Mouse (Mus musculus): ENCODE data around the gene Ina. TPM values are rescaled to one million over a fixed set of nuclear protein-coding genes. Genes with fewer than 3 reads are reported as not detected.
A peak's percentile ranks its signal among the peaks of the same experiment; 100 is the strongest.

The Ina gene
- total RNA-seq, 2 experiments from 2014 or later, result not detected

DNA sequence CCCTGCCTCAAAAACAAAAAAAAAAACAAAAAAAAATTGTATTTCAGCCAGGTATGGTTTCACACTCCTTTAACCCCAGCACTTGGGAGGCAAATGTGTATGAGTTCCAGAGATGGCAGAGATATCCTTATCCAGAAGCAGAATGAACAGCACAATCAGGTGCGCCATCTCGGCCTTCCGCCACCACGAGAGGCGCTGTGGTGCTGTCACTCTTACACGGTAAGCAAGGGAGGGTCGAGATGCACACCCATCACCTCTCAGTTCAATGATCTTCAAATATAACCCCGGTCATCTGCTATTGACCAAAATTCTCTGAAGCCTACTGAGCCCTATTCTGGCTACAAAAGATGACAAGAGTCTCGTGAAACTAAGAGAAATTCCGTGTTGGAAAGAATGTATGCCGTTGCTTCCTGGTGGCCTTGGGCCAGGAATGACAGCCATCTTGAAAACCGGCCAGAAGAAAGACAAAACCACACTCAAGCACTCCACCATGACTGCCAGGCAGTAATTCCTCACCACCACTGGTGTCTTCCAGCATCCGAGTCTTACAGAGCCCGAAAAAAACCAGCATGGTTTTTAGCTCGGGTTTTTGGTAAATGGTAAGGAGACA is 1.9 kb upstream of the Ina start:
- no peak for ATAC-seq (replicated peaks; ENCODE audit: poor library complexity, severe bottlenecking)

DNA sequence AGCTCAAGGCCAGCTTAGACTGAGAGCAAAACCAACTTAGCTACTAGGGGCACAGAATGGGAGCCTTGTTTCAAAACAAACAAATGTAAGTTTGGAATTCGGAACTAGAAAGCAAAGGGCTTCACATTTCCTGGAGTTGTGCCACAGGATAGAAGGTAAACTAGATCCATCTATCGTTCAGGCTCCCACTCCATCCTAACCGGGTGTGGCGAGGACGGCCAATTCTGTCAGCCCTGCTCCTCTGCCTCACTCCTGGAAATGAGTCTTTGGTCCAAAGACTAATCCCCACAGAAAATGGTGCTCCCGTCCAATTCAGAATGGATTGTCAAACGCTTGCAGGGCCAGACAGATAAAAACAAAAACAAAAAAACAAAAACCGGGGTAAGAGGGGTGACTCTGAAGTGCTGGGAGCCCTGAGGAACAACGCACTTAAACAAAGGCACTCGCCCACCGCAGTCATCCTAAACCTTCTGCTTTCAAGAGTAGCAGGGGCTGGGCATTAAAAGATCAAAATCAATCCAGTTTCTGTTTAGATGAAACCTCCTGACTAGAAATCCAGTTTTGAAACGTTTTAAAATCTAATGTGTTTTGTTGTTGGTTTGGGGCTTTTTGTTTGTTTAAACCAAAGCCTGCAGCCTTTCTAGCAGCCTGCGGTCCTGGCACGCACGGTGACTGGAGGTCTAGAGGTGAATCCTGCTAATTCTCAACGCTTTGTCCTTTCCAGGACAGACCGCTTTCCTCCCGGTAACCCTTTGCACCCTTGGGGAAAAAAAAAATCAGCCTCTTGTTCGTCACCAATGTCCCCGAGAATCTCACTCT is 949 bp upstream of the Ina start:
- no peak for ATAC-seq (replicated peaks; ENCODE audit: poor library complexity, severe bottlenecking)

DNA sequence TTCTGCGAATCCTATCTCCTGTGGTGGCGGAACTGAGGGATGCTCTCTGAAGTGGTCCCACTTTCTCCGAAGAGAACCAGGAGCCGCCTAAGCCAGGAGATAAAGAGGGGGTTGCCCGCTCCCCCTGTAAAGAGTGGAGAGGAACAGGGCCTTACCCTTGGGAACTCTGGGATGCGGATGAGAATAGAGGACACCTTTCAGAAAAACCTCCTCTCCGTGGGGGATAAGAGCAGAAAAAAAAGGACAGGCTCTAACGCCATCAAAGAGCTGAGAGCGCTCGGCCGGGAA is 395 bp upstream of the Ina start:
- no peak for ATAC-seq (replicated peaks; ENCODE audit: poor library complexity, severe bottlenecking)

DNA sequence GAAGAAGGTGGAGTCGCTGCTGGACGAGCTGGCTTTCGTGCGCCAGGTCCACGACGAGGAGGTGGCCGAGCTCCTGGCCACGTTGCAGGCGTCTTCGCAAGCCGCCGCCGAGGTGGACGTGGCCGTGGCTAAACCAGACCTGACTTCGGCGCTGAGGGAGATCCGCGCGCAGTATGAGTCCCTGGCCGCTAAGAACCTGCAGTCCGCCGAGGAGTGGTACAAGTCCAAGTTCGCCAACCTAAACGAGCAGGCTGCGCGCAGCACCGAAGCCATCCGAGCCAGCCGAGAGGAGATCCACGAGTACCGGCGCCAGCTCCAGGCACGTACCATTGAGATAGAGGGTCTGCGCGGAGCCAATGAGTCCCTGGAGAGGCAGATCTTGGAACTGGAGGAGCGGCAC is 898 bp downstream of the Ina start:
- ATAC-seq (replicated peaks; ENCODE audit: poor library complexity, severe bottlenecking), result no peak

DNA sequence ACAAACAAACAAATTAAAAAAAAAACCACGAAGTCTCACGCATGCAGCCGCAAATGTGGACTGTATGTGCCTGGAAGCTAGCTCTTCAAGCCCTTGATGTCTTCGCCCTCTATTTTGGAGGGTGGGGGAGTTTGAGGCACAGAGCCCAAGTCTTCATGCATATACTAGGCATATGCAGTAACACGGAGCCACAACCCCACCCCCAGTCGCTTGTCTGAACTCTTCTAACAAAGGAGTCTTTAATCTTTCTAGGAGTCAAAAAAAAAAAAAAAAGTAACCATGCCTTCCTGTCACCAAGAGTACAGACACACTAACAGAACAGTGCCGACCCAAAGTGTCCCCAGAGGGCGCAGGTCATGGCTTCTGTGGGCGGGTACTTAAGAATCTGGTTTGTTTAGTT is 1.5 kb downstream of the Ina start:
- ATAC-seq (replicated peaks; ENCODE audit: poor library complexity, severe bottlenecking), result no peak

DNA sequence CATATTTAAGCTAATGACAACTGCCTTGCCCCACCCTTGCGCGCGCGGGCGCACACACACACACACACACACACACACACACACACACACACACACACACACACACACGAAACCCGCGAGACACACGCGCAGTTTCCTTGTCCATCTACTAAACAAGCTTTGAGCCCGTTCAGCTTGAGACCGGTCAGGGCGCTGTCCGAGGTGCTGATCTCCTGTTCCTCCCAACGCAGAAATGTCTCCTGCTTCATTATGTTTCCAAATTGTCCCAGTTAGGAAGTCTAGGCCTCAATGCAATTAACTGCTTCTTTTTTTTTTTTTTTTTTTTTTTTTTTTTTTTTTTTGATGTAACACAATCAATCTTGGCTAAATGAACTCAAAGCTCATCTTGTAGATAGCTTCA is 2.0 kb downstream of the Ina start:
- peak; percentile 78 for ATAC-seq (replicated peaks; ENCODE audit: poor library complexity, severe bottlenecking)

DNA sequence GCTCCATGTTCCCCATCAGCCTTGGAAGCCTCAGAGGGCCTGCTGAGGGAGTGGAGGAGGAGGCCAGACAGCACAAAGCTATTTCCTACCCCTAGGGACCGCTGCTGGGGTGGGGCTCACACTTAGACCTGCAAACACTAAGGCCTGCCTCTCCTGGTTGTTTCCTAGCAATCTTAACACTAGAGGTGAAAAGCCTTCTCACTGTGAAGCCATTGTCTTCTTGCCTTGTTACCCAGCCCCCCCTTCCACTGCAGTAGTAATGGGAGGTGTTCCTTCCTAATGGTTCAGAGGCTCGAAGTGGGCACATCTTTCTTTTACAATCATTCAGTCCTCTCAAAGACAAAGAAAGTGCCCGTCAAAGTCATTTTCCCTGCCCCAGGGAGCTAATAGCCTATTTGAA is 3.3 kb downstream of the Ina start:
- ATAC-seq (replicated peaks; ENCODE audit: poor library complexity, severe bottlenecking), result no peak

DNA sequence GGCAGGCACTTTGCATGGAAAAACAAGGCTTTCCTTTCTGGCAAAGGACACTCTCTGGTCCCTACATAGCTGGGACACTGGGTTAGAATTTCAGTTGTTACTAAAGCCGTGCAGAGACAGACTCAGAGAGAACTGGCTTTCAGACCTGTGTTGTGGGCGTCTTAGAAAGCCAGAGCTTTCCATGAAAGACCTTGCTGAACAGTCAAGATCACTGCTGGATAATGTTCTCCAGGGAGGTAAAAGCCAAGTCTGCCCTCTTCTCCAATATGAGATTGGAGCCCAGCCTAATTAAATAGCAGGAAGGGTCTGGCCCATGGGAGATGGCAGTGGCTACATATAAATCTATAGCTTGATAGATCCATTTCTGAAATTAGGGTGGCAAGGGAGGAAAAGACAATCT is 3.8 kb downstream of the Ina start:
- ATAC-seq (replicated peaks; ENCODE audit: poor library complexity, severe bottlenecking), result no peak

DNA sequence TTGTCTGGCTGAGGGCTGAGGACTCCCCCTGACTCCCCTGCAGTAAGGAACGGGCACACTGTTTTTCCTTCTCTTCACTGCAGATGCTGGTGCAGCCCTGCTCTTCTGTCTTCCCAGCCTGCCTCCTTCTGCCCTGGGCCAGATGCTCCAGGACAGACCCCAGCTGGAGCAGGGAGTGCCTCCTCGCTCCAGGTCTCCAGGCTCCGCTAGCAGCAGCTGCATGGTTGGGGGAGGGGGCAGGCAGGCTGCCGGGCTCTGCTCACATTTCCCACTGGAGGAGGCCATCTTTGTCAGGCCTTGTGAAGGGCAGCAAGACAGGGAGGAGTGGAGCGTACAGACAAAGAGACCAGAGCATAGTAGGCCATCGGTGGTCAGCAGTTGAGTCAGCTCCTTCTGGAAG is 4.8 kb downstream of the Ina start:
- no peak for ATAC-seq (replicated peaks; ENCODE audit: poor library complexity, severe bottlenecking)

DNA sequence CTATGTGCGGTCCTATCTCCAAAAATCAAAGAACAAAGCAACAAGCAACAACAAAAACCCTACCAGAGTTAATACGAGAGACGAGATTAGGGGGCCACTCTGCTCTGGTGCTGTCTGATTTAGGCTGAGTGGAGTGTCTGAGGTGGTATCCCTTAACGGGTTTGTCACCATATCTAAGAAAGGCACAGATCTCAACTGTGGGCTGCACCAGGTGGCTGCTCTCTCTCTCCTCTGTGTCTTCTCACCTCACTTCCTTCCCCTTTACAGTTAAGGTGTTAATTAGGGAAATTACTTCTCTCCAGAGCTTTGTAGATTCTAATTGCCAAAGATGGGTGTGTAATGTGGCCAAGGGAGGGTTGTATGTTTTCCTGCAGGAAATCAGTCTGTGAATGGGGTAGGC is 8.2 kb downstream of the Ina start:
- ATAC-seq (replicated peaks; ENCODE audit: poor library complexity, severe bottlenecking), result no peak

DNA sequence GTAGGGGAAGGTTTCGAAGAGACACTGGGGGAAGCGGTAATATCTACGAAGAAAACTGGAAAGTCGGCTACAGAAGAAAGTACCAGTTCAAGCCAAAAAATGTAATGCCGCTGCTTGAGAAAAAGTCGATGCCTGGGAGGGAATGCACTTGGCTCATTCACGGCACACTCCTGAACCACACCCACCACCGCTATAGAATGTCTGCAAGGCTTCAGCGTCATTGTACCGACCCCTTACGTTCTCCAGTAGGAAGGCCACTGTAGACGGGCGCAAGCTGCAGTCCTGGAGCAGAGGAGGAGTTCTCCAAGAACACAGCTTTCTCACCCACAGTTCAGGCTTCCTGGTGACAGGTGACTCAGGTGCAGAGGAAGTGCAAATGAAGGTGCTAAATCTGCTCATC is 9.0 kb downstream of the Ina start:
- ATAC-seq (replicated peaks; ENCODE audit: poor library complexity, severe bottlenecking), result no peak

DNA sequence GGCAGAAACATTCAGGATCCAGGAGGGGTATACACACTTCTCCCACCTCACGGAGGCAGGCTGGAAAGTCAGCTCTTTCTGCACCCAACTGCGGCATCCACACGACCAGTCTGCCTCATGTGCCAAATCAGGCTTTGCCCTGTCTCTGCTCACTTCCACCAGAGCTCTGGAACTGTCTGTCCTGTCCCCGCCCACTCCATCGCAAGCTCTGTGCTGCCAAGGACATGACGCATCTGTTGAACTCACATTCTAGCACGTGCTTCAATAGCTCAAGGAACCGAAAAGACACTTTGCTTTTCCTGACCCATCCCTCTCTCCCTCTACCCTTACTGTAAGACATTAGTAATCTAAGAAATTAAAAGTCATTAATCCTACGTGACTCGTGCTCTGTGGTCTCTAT is 10.5 kb downstream of the Ina start:
- no peak for ATAC-seq (replicated peaks; ENCODE audit: poor library complexity, severe bottlenecking)

DNA sequence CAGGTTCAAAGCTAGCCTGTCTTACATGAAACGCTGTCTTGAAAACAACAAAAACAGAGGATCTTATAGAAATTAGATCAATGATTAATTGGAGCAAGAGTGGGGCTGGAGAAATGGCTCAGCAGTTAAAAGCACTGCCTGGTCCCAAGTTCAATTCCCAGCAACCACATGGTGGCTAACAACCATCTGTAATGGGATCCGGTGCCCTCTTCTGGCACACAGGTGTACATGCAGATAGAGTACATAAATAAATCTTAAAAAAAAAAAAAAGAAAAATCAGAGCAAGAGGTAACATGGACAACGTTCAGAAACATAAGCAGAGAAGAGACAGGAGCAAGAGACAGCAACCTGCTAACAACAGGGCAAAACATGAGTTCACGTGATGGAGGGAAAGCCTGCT is 12.0 kb downstream of the Ina start:
- no peak for ATAC-seq (replicated peaks; ENCODE audit: poor library complexity, severe bottlenecking)

DNA sequence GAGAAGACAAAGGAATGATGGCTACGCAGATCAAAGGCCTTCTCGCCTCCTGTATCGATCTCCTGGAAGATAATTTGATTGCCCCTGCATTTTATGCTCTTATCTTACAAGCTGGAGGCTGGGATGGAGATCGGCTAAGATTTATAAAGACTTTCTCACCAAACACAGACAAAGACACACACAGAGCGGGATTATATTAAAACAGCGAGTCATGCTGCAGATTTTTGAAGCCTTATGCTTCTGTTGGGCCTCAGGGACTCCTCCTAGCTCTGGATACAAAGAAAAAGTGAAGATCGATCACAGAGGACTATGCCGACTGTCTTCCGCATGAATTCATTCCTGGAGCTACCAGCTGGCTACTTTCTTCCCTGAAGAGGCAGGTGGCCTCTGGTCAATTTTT is 15.3 kb downstream of the Ina start:
- no peak for ATAC-seq (replicated peaks; ENCODE audit: poor library complexity, severe bottlenecking)

DNA sequence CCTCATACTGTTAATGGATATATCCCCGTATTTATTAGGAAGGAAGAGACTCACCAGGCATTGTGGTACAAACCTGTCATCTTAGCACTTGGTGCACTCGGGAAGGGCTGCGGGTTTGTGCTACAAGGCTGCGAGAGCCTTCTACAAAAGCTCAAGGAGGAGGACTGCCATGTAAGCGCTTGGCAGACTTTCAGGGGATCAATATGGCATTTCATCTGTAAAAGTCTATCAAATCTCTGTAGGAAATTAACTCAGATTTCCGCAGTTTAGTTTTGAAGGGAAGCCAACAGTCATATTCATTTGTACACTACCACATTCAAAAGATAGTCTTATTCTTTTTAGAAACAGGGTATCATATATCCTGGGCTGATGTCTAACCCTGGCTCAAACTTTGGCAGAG is 17.3 kb downstream of the Ina start:
- no peak for ATAC-seq (replicated peaks; ENCODE audit: poor library complexity, severe bottlenecking)

DNA sequence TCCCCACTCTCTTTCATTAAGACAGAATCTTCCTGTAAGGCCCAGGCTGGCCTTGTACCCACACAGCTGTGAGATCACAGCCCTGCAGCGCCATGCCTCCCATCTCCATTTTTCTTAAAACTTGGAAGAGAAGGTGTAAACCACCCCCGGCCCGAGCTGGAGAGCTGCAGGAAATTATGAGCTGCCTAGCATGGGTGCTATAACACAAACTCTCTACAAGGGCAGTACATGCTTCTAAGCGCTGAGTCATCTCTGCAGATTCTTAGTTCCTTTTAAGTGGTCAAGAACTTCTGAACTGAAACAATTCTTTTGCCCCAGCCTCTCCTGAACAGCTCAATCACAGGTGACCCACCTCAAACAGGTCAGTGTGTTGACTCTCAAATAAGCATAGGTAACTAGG is 20.4 kb downstream of the Ina start:
- no peak for ATAC-seq (replicated peaks; ENCODE audit: poor library complexity, severe bottlenecking)

DNA sequence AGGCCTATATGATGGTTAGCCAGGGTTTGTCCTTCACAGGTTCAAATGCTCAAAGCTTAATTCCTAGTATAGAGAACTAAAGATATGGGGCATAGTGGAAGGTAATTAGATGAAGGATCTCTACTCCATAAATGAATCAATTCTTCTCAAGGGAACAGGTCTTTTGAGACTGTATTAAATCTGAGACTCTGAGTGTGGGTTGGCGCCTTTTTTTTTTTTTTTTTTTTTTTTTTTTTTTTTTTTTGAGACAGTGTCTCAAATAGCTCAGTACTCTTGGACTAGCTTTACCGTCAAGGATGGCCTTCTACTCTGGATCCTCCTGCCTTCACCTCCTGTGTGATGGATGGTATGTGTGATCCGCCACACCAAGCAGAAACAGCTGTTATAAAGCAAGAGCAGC is 22.1 kb downstream of the Ina start:
- no peak for ATAC-seq (replicated peaks; ENCODE audit: poor library complexity, severe bottlenecking)

DNA sequence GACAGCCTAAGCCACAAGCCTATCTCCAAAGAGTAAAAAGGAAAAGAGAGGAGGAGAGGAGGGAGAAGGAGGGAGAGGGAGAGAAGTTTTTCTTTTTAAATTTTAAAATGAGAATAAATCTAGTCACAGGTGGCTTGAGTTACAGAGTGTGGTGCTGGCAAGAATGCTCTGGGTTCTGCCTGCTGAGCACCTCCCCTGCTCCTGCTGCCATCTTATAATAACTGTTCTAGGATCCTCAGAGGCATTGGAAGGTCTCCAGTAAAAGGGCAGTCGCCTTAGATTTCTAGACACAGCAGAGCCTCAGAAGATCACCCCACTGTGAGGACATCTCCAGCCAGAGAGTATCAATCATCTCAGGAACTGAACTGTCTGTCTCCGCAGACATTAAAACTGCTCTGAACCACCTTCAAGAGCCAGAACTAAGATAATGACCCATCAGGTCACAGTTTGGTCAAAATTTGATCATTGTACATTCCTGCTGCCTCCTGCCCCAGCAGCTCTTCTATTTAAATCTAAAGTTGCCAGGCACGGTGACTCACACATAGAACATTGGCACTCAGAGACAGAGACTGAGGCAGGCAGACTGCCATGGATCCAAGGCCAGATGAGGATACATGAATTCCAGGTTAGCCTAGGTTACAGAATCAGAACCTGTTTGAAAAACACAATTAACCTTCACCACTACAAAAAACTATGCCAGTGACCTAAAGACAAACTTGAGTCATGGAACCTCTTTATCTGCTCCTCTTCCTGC is 26.4 kb downstream of the Ina start:
- ATAC-seq (replicated peaks; ENCODE audit: poor library complexity, severe bottlenecking), result no peak

DNA sequence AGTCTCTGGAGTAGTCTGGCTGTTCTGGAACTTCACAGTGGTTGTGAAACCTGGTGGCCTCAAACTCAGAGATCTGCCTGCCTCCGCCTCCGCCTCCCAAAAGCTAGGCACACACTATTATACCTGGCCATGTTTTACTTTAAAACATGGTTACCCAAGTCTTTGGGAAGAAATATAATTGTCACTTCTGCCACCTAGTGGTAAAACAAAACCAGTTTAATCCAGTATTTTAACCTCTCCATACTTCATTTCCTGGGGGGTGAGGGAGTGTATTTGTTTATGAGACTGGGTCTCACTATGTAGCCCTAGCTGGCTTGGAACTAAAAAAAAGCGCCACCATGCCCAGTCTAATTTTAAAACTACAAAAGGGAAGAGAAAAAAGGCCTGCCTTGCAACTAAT is 29.1 kb downstream of the Ina start:
- no peak for ATAC-seq (replicated peaks; ENCODE audit: poor library complexity, severe bottlenecking)

DNA sequence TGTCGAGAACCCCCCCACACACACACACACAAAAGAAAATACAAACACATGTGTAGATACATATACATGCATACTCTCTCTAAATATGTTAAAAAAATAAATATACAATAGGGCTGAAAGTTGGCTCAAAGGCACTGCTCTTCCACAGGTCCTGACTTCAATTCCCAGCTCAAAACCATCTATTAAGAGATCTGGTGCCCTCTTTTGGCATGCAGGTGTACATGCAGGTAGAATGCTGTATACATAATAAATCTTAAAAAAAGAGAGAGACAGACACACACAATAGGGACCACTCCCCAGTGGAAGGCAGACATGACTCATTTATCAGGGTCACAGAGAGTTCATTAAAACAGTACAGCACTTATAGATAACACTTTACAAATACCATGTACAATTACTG is 31.8 kb downstream of the Ina start:
- no peak for ATAC-seq (replicated peaks; ENCODE audit: poor library complexity, severe bottlenecking)

DNA sequence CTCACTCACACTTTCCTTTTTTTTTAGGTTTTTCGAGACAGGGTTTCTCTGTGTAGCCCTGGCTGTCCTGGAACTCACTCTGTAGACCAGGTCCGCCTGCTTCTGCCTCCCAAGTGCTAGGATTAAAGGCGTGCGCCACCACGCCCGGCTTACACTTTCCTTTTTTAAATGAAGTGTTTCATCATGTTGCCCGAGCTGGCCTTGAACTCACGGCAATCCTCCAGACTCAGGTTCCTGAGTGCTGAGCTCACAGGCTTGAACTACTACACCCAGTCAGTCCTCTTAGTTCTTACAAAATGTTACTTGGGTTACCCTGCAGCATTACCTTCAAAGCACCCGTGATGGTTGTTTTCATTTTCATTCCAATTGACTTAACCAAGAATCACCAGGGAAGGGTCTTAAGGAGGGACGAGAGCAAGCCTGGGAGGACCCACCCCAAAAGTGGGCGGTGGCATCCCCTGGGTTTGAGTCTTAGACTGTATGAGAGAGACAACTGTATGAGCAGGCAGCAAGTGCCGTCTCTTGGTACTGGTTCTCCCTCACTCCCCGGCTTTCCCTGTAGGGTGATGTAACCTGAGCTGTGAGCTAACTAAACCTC is 32.8 kb downstream of the Ina start:
- ATAC-seq (replicated peaks; ENCODE audit: poor library complexity, severe bottlenecking), result no peak

DNA sequence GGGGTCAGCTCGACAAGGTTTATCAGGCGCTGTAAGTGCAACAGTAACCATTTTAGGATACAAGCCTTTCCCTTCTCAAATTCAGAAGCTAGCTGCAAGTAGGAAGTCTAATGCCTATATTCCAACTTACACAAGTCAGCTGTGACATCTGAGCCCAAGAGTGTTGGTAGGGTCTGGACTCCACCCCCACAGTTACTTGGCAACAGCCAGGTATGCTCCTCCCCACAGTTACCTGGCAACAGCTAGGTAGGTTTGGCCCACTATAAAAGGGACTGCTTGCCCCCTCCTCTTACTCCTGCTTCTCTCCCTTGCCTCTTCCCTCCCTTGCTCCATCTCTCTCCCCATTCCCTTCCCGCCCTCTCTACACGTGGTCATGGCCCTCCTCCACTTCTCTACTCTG is 34.6 kb downstream of the Ina start:
- ATAC-seq (replicated peaks; ENCODE audit: poor library complexity, severe bottlenecking), result no peak

Measured in granulocyte monocyte progenitor cell, adult 5-6 weeks (primary cell).